Mouse (Mus musculus): Measurements from ENCODE around the gene Mettl16. TPM values are rescaled to one million over a fixed set of nuclear protein-coding genes. Genes with fewer than 3 reads are reported as not detected.

Mettl16 gene
- 72.4 and 73.2 TPM in 2 replicates for polyA plus RNA-seq (2016; fragmentation: Nextera tagmentation; extraction: Ambion mirVana)

- Histone ChIP-seq H3K9me3 (replicated peaks) (no peaks in the 10 kb centered on the region), H3K27ac (peak within 1 kb of the TSS; percentile 96), H3K4me1 (peaks cover 9% of the 10 kb centered on the region), H3K4me3 (peak within 1 kb of the TSS; percentile 84), H3K36me3 (peaks cover 30% of the 10 kb centered on the region), H3K27me3 (ENCODE audit: low read depth, poor library complexity, severe bottlenecking) (no peaks in the 10 kb centered on the region)
- DNase-seq (ENCODE audit: low spot score) = peak; percentile 92
- under 1% methylated on average over 43 of the region's 43 CpGs for WGBS
Observed at GRCm38 (mm10) chr11:74770595-74771207, at the start of gene Mettl16. Gene Mettl16 (plus strand): TSS chr11:74770830.

- H3K27me3 ChIP-seq (ENCODE audit: low read depth, poor library complexity, severe bottlenecking) = no peaks in the 10 kb centered on the region
- no peak overlapping the region for H3K4me3 ChIP-seq
- no peak overlapping the region for H3K27ac ChIP-seq
- no peaks in the 10 kb centered on the region for H3K9me3 ChIP-seq (replicated peaks)
- H3K36me3 ChIP-seq = no peaks in the 10 kb centered on the region
- 86% methylated on average over 2 of the region's 2 CpGs for WGBS
- peaks cover 24% of the 10 kb centered on the region for H3K4me1 ChIP-seq
- DNase-seq (ENCODE audit: low spot score) = no peak
Observed at GRCm38 (mm10) chr11:74721141-74721540, 49.5 kb upstream of the Mettl16 start.

- Histone ChIP-seq H3K4me3 (peak overlapping the region; percentile 93), H3K27ac (no peak overlapping the region), H3K27me3 (ENCODE audit: low read depth, poor library complexity, severe bottlenecking) (no peaks in the 10 kb centered on the region), H3K36me3 (no peaks in the 10 kb centered on the region), H3K4me1 (peaks cover 24% of the 10 kb centered on the region), H3K9me3 (replicated peaks) (no peaks in the 10 kb centered on the region)
- WGBS = 78% methylated on average over 3 of the region's 3 CpGs
- DNase-seq (ENCODE audit: low spot score) = no peak
Observed at GRCm38 (mm10) chr11:74721971-74722370, 48.7 kb upstream of the Mettl16 start.

GRCm38 (mm10) chr11:74723357-74724234 lies 47.0 kb upstream of the Mettl16 start:
- under 1% methylated on average over 68 of the region's 75 CpGs for WGBS
- Histone ChIP-seq H3K4me3 (peak overlapping the region; percentile 93), H3K36me3 (no peaks in the 10 kb centered on the region), H3K27ac (peak overlapping the region; percentile 100), H3K4me1 (peaks cover 24% of the 10 kb centered on the region), H3K9me3 (replicated peaks) (no peaks in the 10 kb centered on the region), H3K27me3 (ENCODE audit: low read depth, poor library complexity, severe bottlenecking) (no peaks in the 10 kb centered on the region)
- peak; percentile 90 for DNase-seq (ENCODE audit: low spot score)

GRCm38 (mm10) chr11:74724235-74724791 lies 46.3 kb upstream of the Mettl16 start, which contains the start of gene Pafah1b1:
Gene Pafah1b1 (minus strand): TSS chr11:74724670.
- WGBS = under 1% methylated on average over 55 of the region's 56 CpGs
- Histone ChIP-seq H3K4me1 (peaks cover 24% of the 10 kb centered on the region), H3K4me3 (peak within 1 kb of the TSS; percentile 93), H3K9me3 (replicated peaks) (no peaks in the 10 kb centered on the region), H3K36me3 (no peaks in the 10 kb centered on the region), H3K27ac (peak within 1 kb of the TSS; percentile 100), H3K27me3 (ENCODE audit: low read depth, poor library complexity, severe bottlenecking) (no peaks in the 10 kb centered on the region)
- DNase-seq (ENCODE audit: low spot score) = peak; percentile 97

GRCm38 (mm10) chr11:74725181-74725580 lies 45.4 kb upstream of the Mettl16 start:
- Histone ChIP-seq H3K27ac (peak overlapping the region; percentile 100; the same call in 1 of the 2 replicates), H3K4me3 (peak overlapping the region; percentile 93; the same call in 1 of the 2 replicates), H3K4me1 (peaks cover 24% of the 10 kb centered on the region), H3K36me3 (no peaks in the 10 kb centered on the region), H3K9me3 (replicated peaks) (no peaks in the 10 kb centered on the region), H3K27me3 (ENCODE audit: low read depth, poor library complexity, severe bottlenecking) (no peaks in the 10 kb centered on the region)
- WGBS = 77% methylated on average over 5 of the region's 5 CpGs
- DNase-seq (ENCODE audit: low spot score) = no peak

- Histone ChIP-seq H3K4me3 (no peak overlapping the region), H3K27ac (no peak overlapping the region), H3K9me3 (replicated peaks) (no peaks in the 10 kb centered on the region), H3K36me3 (no peaks in the 10 kb centered on the region), H3K27me3 (ENCODE audit: low read depth, poor library complexity, severe bottlenecking) (no peaks in the 10 kb centered on the region), H3K4me1 (no peaks in the 10 kb centered on the region)
- no peak for DNase-seq (ENCODE audit: low spot score)
- 38% methylated on average over 7 of the region's 7 CpGs for WGBS
Observed at GRCm38 (mm10) chr11:74734917-74735316, 35.7 kb upstream of the Mettl16 start.

- Histone ChIP-seq H3K4me1 (no peaks in the 10 kb centered on the region), H3K4me3 (no peak overlapping the region), H3K27me3 (ENCODE audit: low read depth, poor library complexity, severe bottlenecking) (no peaks in the 10 kb centered on the region), H3K27ac (no peak overlapping the region), H3K36me3 (no peaks in the 10 kb centered on the region), H3K9me3 (replicated peaks) (no peaks in the 10 kb centered on the region)
- no peak for DNase-seq (ENCODE audit: low spot score)
- WGBS = 64% methylated on average over 3 of the region's 3 CpGs
Observed at GRCm38 (mm10) chr11:74737861-74738260, 32.8 kb upstream of the Mettl16 start.

GRCm38 (mm10) chr11:74748022-74748421 lies 22.6 kb upstream of the Mettl16 start:
- Histone ChIP-seq H3K4me3 (no peak overlapping the region), H3K4me1 (peaks cover 13% of the 10 kb centered on the region), H3K27ac (no peak overlapping the region), H3K27me3 (ENCODE audit: low read depth, poor library complexity, severe bottlenecking) (no peaks in the 10 kb centered on the region), H3K36me3 (no peaks in the 10 kb centered on the region), H3K9me3 (replicated peaks) (no peaks in the 10 kb centered on the region)
- 66% methylated on average over 4 of the region's 4 CpGs for WGBS
- DNase-seq (ENCODE audit: low spot score) = no peak

- H3K4me3 ChIP-seq = no peak overlapping the region
- H3K9me3 ChIP-seq (replicated peaks) = no peaks in the 10 kb centered on the region
- 86% methylated on average over 13 of the region's 13 CpGs for WGBS
- no peaks in the 10 kb centered on the region for H3K27me3 ChIP-seq (ENCODE audit: low read depth, poor library complexity, severe bottlenecking)
- no peaks in the 10 kb centered on the region for H3K36me3 ChIP-seq
- no peak for DNase-seq (ENCODE audit: low spot score)
- no peak overlapping the region for H3K27ac ChIP-seq
- H3K4me1 ChIP-seq = peaks cover 13% of the 10 kb centered on the region
Observed at GRCm38 (mm10) chr11:74749241-74749640, 21.4 kb upstream of the Mettl16 start.

GRCm38 (mm10) chr11:74750662-74751351 lies 19.8 kb upstream of the Mettl16 start:
- Histone ChIP-seq H3K27me3 (ENCODE audit: low read depth, poor library complexity, severe bottlenecking) (no peaks in the 10 kb centered on the region), H3K9me3 (replicated peaks) (no peaks in the 10 kb centered on the region), H3K4me3 (no peak overlapping the region), H3K36me3 (no peaks in the 10 kb centered on the region), H3K27ac (no peak overlapping the region), H3K4me1 (peaks cover 13% of the 10 kb centered on the region)
- DNase-seq (ENCODE audit: low spot score) = no peak
- 91% methylated on average over 7 of the region's 7 CpGs for WGBS

GRCm38 (mm10) chr11:74751352-74752066 lies 19.1 kb upstream of the Mettl16 start:
- WGBS = 76% methylated on average over 9 of the region's 9 CpGs
- H3K27me3 ChIP-seq (ENCODE audit: low read depth, poor library complexity, severe bottlenecking) = no peaks in the 10 kb centered on the region

More at GRCm38 (mm10) chr11:74751352-74752066, 19.1 kb upstream of the Mettl16 start:
- H3K36me3 ChIP-seq = no peaks in the 10 kb centered on the region
- H3K4me1 ChIP-seq = peaks cover 13% of the 10 kb centered on the region
- no peaks in the 10 kb centered on the region for H3K9me3 ChIP-seq (replicated peaks)
- DNase-seq (ENCODE audit: low spot score) = no peak
- no peak overlapping the region for H3K4me3 ChIP-seq
- peak overlapping the region; percentile 53; the same call in 1 of the 2 replicates for H3K27ac ChIP-seq

Data from limb, embryonic 10.5 days (tissue).